Comparison of ENCODE assay signal across 21 mouse cellular contexts in the genomic region with DNA sequence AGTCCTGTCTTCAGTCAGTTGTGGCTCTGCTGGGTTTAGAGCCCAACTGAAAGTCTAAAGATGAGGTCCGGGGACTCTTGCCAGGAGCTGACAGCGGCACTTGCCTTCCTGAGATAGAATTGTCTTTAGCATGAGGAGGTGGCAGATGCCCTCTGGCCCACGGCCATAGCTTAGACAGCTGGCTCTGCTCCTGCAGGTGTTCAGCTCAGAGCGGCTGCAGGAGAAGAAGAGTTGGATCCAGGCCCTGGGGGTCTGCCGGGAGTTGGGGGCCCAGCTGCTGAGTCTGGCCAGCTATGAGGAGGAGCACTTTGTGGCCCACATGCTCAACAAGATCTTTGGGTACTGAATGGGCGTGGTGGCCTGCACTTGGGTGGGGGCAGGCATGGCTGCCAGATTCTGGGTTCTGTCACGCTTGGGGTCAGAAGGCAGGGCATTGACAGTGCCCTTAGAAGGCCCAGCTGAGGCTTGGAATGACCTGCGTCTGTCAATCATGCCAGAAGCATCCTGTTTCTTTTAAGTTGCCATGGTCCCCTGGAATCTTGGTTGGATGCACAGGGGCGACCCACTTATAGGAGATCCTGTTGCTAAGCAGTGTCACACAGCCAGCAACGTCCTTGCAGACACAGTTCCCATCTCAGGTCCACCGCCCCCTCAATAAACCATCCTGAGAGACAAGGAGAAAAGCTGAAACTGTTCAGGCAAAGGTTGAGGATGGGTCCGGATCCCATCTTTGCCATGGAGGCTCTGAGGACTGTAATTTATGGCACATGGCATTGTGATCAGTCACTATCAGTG. TPM values are rescaled to one million over a fixed set of nuclear protein-coding genes. Genes with fewer than 3 reads are reported as not detected.
DNase-seq lines count a peak whose midpoint lies in the region; ATAC-seq and TF ChIP-seq lines count a peak whose summit lies in the region.
"Had no signal": no experiment of that assay in that cellular context is flagged by ENCODE, and none has a peak within 500 bp of the region (broad histone marks: within the 10 kb centered on the region; RNA-seq: fewer than 3 reads in every experiment).

No protein-coding gene starts in this region.

- H3K9ac ChIP-seq in hindbrain, postnatal 0 days (replicated peaks; ENCODE audit: low read length) = no peak overlapping the region
- no peak overlapping the region for H3K9ac ChIP-seq in hindbrain, embryonic 13.5 days
- H3K9ac ChIP-seq in midbrain, postnatal 0 days (replicated peaks; ENCODE audit: low read length, poor library complexity, severe bottlenecking) = no peak overlapping the region
- H3K9ac ChIP-seq in midbrain, embryonic 15.5 days = no peak overlapping the region
- H3K9ac ChIP-seq: forebrain, embryonic 13.5 days; forebrain, postnatal 0 days; heart, embryonic 13.5 days; intestine, embryonic 15.5 days had no signal

- no peak overlapping the region for H3K4me3 ChIP-seq in hindbrain, postnatal 0 days (ENCODE audit: low read length)
- no peak overlapping the region for H3K4me3 ChIP-seq in hindbrain, embryonic 13.5 days
- H3K4me3 ChIP-seq in midbrain, postnatal 0 days (ENCODE audit: low read depth, low read length) = no peak overlapping the region
- H3K4me3 ChIP-seq in midbrain, embryonic 15.5 days = no peak overlapping the region
- H3K4me3 ChIP-seq: embryonic facial prominence, embryonic 10.5 days; forebrain, embryonic 13.5 days; heart, embryonic 13.5 days; intestine, embryonic 15.5 days had no signal

- H3K4me1 ChIP-seq in hindbrain, postnatal 0 days (ENCODE audit: insufficient read depth, low read length) = peaks cover 7% of the 10 kb centered on the region
- H3K4me1 ChIP-seq in hindbrain, embryonic 13.5 days (replicated peaks) = peaks cover 13% of the 10 kb centered on the region
- H3K4me1 ChIP-seq in midbrain, postnatal 0 days (ENCODE audit: insufficient read depth, low read length) = no peaks in the 10 kb centered on the region
- no peaks in the 10 kb centered on the region for H3K4me1 ChIP-seq in midbrain, embryonic 15.5 days
- H3K4me1 ChIP-seq: intestine, embryonic 15.5 days had no signal

- H3K9me3 ChIP-seq in hindbrain, postnatal 0 days (ENCODE audit: low read length) = no peaks in the 10 kb centered on the region
- H3K9me3 ChIP-seq in hindbrain, embryonic 13.5 days = no peaks in the 10 kb centered on the region
- H3K9me3 ChIP-seq in midbrain, postnatal 0 days (ENCODE audit: low read length) = no peaks in the 10 kb centered on the region
- no peaks in the 10 kb centered on the region for H3K9me3 ChIP-seq in midbrain, embryonic 15.5 days
- H3K9me3 ChIP-seq: embryonic facial prominence, embryonic 10.5 days; forebrain, embryonic 13.5 days; G1E; heart, embryonic 13.5 days; intestine, embryonic 15.5 days had no signal

- peak; percentile 72 to 79 for DNase-seq in cerebellum, postnatal 10 days
- DNase-seq in cerebellum, adult 8-10 months = no peak
- peak; percentile 75 for DNase-seq in hindbrain, postnatal 0 days (ENCODE audit: low spot score)
- DNase-seq in midbrain, postnatal 0 days (ENCODE audit: low spot score) = peak; percentile 75
- no peak for DNase-seq in layer of hippocampus, postnatal 10 days (ENCODE audit: low spot score in 2 of 2)
- DNase-seq: adrenal gland, postnatal 10 days; B cell, adult 2 months; cerebellum, adult 11-12 months; cerebellum, adult 9-11 months; forebrain, postnatal 0 days; gastrocnemius, postnatal 36 days; heart, adult 11 months; heart, postnatal 4 days had no signal

- ATAC-seq in hindbrain, postnatal 0 days = peak; percentile 62; the same call in 1 of the 2 replicates
- ATAC-seq in hindbrain, embryonic 13.5 days (ENCODE audit: low FRiP score) = no peak
- ATAC-seq in midbrain, postnatal 0 days (ENCODE audit: low FRiP score) = no peak
- no peak for ATAC-seq in midbrain, embryonic 15.5 days (replicated peaks)
- ATAC-seq: CD4-positive, CD25-positive, alpha-beta regulatory T cell, adult 4 months; forebrain, embryonic 13.5 days; forebrain, postnatal 0 days; intestine, embryonic 15.5 days had no signal

- H3K36me3 ChIP-seq in hindbrain, postnatal 0 days (ENCODE audit: insufficient read depth, low read length) = no peaks in the 10 kb centered on the region
- peaks cover 3% of the 10 kb centered on the region; the same call in 1 of the 2 replicates for H3K36me3 ChIP-seq in hindbrain, embryonic 13.5 days
- no peaks in the 10 kb centered on the region for H3K36me3 ChIP-seq in midbrain, postnatal 0 days (ENCODE audit: insufficient read depth, low read length)
- H3K36me3 ChIP-seq in midbrain, embryonic 15.5 days (replicated peaks) = no peaks in the 10 kb centered on the region
- H3K36me3 ChIP-seq: G1E had no signal

- H3K4me2 ChIP-seq in hindbrain, postnatal 0 days (ENCODE audit: low read depth, low read length) = no peak overlapping the region
- H3K4me2 ChIP-seq in hindbrain, embryonic 13.5 days = no peak overlapping the region
- no peak overlapping the region for H3K4me2 ChIP-seq in midbrain, postnatal 0 days (ENCODE audit: low read depth, low read length, poor library complexity, severe bottlenecking)
- no peak overlapping the region for H3K4me2 ChIP-seq in midbrain, embryonic 15.5 days
- H3K4me2 ChIP-seq: forebrain, embryonic 13.5 days; heart, embryonic 13.5 days; intestine, embryonic 15.5 days had no signal

- H3K27ac ChIP-seq in hindbrain, postnatal 0 days = no peak overlapping the region
- no peak overlapping the region for H3K27ac ChIP-seq in hindbrain, embryonic 13.5 days
- H3K27ac ChIP-seq in midbrain, postnatal 0 days (ENCODE audit: low read depth, low read length) = no peak overlapping the region
- H3K27ac ChIP-seq in midbrain, embryonic 15.5 days = no peak overlapping the region
- H3K27ac ChIP-seq: embryonic facial prominence, embryonic 10.5 days; forebrain, embryonic 13.5 days; heart, embryonic 13.5 days; intestine, embryonic 15.5 days had no signal

- TF ChIP-seq CTCF in hindbrain, postnatal 0 days (IDR thresholded peaks at IDR 0.05; ENCODE audit: low read depth) = no peak
- TF ChIP-seq CTCF in midbrain, postnatal 0 days (IDR thresholded peaks at IDR 0.05) = no peak

- WGBS in hindbrain, postnatal 0 days = 52% methylated on average over 12 of the region's 12 CpGs
- WGBS in hindbrain, embryonic 13.5 days = 69% methylated on average over 12 of the region's 12 CpGs
- 79% methylated on average over 12 of the region's 12 CpGs for WGBS in midbrain, postnatal 0 days
- WGBS in midbrain, embryonic 15.5 days = 83% methylated on average over 12 of the region's 12 CpGs

- H3K27me3 ChIP-seq in hindbrain, postnatal 0 days (ENCODE audit: insufficient read depth, low read length) = no peaks in the 10 kb centered on the region
- H3K27me3 ChIP-seq in hindbrain, embryonic 13.5 days = no peaks in the 10 kb centered on the region
- H3K27me3 ChIP-seq in midbrain, postnatal 0 days (ENCODE audit: insufficient read depth, low read length) = no peaks in the 10 kb centered on the region
- H3K27me3 ChIP-seq in midbrain, embryonic 15.5 days (replicated peaks) = no peaks in the 10 kb centered on the region
- H3K27me3 ChIP-seq: forebrain, embryonic 13.5 days; intestine, embryonic 15.5 days had no signal

RNA-seq across cellular contexts. Expression of gene Mrc2, which starts 46.4 kb away (rescaled TPM):
- total RNA-seq in hindbrain, postnatal 0 days (2014; rRNA removed) = 21.4 and 28.5 TPM in 2 replicates
- polyA plus RNA-seq in hindbrain, postnatal 0 days (2015; fragmentation: Nextera tagmentation; extraction: Ambion mirVana) = 3.7 and 4.2 TPM in 2 replicates
- 5.3 and 5.5 TPM in 2 replicates for polyA plus RNA-seq in hindbrain, embryonic 13.5 days (2015; fragmentation: Nextera tagmentation; extraction: Ambion mirVana)
- total RNA-seq in midbrain, postnatal 0 days (2014; rRNA removed) = 16.8 and 20.5 TPM in 2 replicates
- 3.4 TPM in 2 replicates for polyA plus RNA-seq in midbrain, postnatal 0 days (2015; fragmentation: Nextera tagmentation; extraction: Ambion mirVana)
- polyA plus RNA-seq in midbrain, embryonic 15.5 days (2015; fragmentation: Nextera tagmentation; extraction: Ambion mirVana) = 5.8 and 6.8 TPM in 2 replicates
- 1 to 10 TPM; 8.9 to 9.3 TPM for total RNA-seq in layer of hippocampus, postnatal 10 days (2021)
- polyA plus RNA-seq: CD4-positive, CD25-positive, alpha-beta regulatory T cell, adult 4 months; G1E had no signal

Comparison
In these comparisons a context has a peak if more than half of its experiments do, and no peak if none do; other contexts are left out.
1. DNase-seq: peak in cerebellum, postnatal 10 days (2 of 2), hindbrain, postnatal 0 days (single experiment) and midbrain, postnatal 0 days (single experiment); none in cerebellum, adult 8-10 months (single experiment) and layer of hippocampus, postnatal 10 days (0 of 2).